Mouse (Mus musculus) left cerebral cortex, adult 2 months (tissue): ENCODE measurements around the gene Olfr1504. TPM values are rescaled to one million over a fixed set of nuclear protein-coding genes. Genes with fewer than 3 reads are reported as not detected.
"Not testable (repeated sequence)": the region's sequence is repeated elsewhere in the genome, so short reads cannot be mapped to it uniquely, and the experiment has no call there.

Experiments used
- DNase-seq, 2 experiments: peaks; one replicate each; pipeline ENCODE4 v3.0.0; 2021 to 2022; ENCODE audit warnings: low spot score in 2 of 2, mixed read lengths in 1 of 2; ENCODE audit errors: extremely low spot score in 1 of 2
- H3K27ac ChIP-seq: fragments of 200-600 bp; 2 replicates; pipeline ENCODE4 v1.8.1; 2022
- H3K4me3 ChIP-seq: fragments of 200-600 bp; 2 replicates; pipeline ENCODE4 v1.8.1; 2022
- CTCF ChIP-seq: fragments of 200-600 bp; IDR thresholded peaks from 2 replicates; pipeline ENCODE4 v1.8.1; 2022; ENCODE audit warnings: antibody characterized with exemption, mild to moderate bottlenecking, moderate library complexity
- intact Hi-C: fragments of 180-260 bp; cut with DNase I; formaldehyde crosslinking; loops from one replicate; pipeline ENCODE4 v1.15.1; 2025
- long read RNA-seq, 2 experiments: library from polyadenylated mRNA; stranded (forward); transcript quantifications; one replicate each; pipeline ENCODE4 v2.0.0; 2021; ENCODE audit warnings: borderline mapping rate in 2 of 2
- total RNA-seq, 2 experiments: library from RNA; stranded (reverse); gene quantifications; 2 replicates each; pipeline ENCODE4 v1.2.3; 2021

Olfr1504 gene
- total RNA-seq = not detected
- long read RNA-seq, experiment 1 = 0 reads
- long read RNA-seq, experiment 2 = 0 reads

- no peak for DNase-seq
- H3K27ac ChIP-seq = no peak within 1 kb of the TSS
- no peak for TF ChIP-seq CTCF
- H3K4me3 ChIP-seq = no peak within 1 kb of the TSS
- intact Hi-C loops = no loop called here
Observed at GRCm38 (mm10) chr19:13897828-13898227, at the start of gene Olfr1504. TSS of gene Olfr1504 (minus strand) at chr19:13897928.

- intact Hi-C loops = no loop called here
- no peak within 1 kb of the TSS for H3K27ac ChIP-seq
- TF ChIP-seq CTCF = no peak
- no peak for DNase-seq
- H3K4me3 ChIP-seq = no peak within 1 kb of the TSS
Observed at GRCm38 (mm10) chr19:13913230-13913629, 15.5 kb upstream of the Olfr1504 start, which contains the start of gene Olfr1505. TSS of gene Olfr1505 (plus strand) at chr19:13913530.

GRCm38 (mm10) chr19:13861495-13861894 is 36.2 kb downstream of the Olfr1504 start, which contains the start of gene Olfr1502:
TSS of gene Olfr1502 (plus strand) at chr19:13861795.
- no peak for DNase-seq
- Histone ChIP-seq H3K4me3 (no peak within 1 kb of the TSS), H3K27ac (no peak within 1 kb of the TSS)
- intact Hi-C loops = no loop called here
- TF ChIP-seq CTCF = no peak

- DNase-seq, H3K4me3 ChIP-seq, H3K27ac ChIP-seq, intact Hi-C loops: not testable (repeated sequence)
Observed at GRCm38 (mm10) chr19:13850592-13850991, 47.1 kb downstream of the Olfr1504 start, which contains the start of gene Olfr1501. TSS of gene Olfr1501 (minus strand) at chr19:13850692.

Other genes with a start within 250 kb of the Olfr1504 start
- not detected for gene Olfr1490, start 246.8 kb downstream of the Olfr1504 start, total RNA-seq
- gene Olfr1491, start 200.7 kb downstream of the Olfr1504 start, total RNA-seq = not detected
- not detected for gene Olfr1493-ps1, start 174.7 kb downstream of the Olfr1504 start, total RNA-seq
- gene Olfr1494, start 158.2 kb downstream of the Olfr1504 start, total RNA-seq = not detected
- not detected for gene Olfr1495, start 133.3 kb downstream of the Olfr1504 start, total RNA-seq
- not detected for gene Olfr1496, start 120.0 kb downstream of the Olfr1504 start, total RNA-seq
- not detected for gene Olfr1497, start 99.7 kb downstream of the Olfr1504 start, total RNA-seq
- not detected for gene Olfr1499, start 78.5 kb downstream of the Olfr1504 start, total RNA-seq
- not detected for gene Olfr1500, start 67.4 kb downstream of the Olfr1504 start, total RNA-seq
- not detected for gene Olfr1501, start 47.2 kb downstream of the Olfr1504 start, total RNA-seq
- not detected for gene Olfr1502, start 36.1 kb downstream of the Olfr1504 start, total RNA-seq
- not detected for gene Olfr1505, start 15.6 kb upstream of the Olfr1504 start, total RNA-seq